Mouse (Mus musculus) neural tube, embryonic 11.5 days (tissue): Measurements from ENCODE around the gene Vmn1r18. TPM values are rescaled to one million over a fixed set of nuclear protein-coding genes. Genes with fewer than 3 reads are reported as not detected.

ENCODE experiments used
- polyA plus RNA-seq: library from polyadenylated mRNA; unstranded; fragments of >200 nt; fragmentation: Nextera tagmentation; extraction: Ambion mirVana; gene quantifications from 2 replicates; pipeline ENCODE4 v1.2.1, GENCODE M21; 2014

Gene Vmn1r18
- polyA plus RNA-seq, 1 experiment from 2014 or later, result not detected

Other genes starting within 250 kb of the Vmn1r18 start
- not detected in 2 replicates for gene Vmn1r12, start 238.9 kb downstream of the Vmn1r18 start, polyA plus RNA-seq
- gene Vmn1r13, start 192.5 kb downstream of the Vmn1r18 start, polyA plus RNA-seq, result not detected in 2 replicates
- not detected in 2 replicates for gene Vmn1r14, start 164.1 kb downstream of the Vmn1r18 start, polyA plus RNA-seq
- gene Vmn1r15, start 137.8 kb downstream of the Vmn1r18 start, polyA plus RNA-seq, result not detected in 2 replicates
- not detected in 2 replicates for gene Vmn1r16, start 66.3 kb downstream of the Vmn1r18 start, polyA plus RNA-seq
- not detected in 2 replicates for gene Vmn1r17, start 32.1 kb downstream of the Vmn1r18 start, polyA plus RNA-seq
- gene Vmn1r19, start 8.0 kb upstream of the Vmn1r18 start, polyA plus RNA-seq, result not detected in 2 replicates
- not detected in 2 replicates for gene Vmn1r20, start 33.1 kb upstream of the Vmn1r18 start, polyA plus RNA-seq
- 4.0 and 4.4 TPM in 2 replicates for gene Ppm1k, start 139.7 kb upstream of the Vmn1r18 start, polyA plus RNA-seq
- gene Herc6, start 185.2 kb upstream of the Vmn1r18 start, polyA plus RNA-seq, result 2.5 and 2.9 TPM in 2 replicates